Mouse (Mus musculus): ENCODE data around the gene Grk1.

GRCm38 (mm10) chr8:13403517-13403916, 1.4 kb upstream of the Grk1 start:
- TF ChIP-seq POLR2A (IDR thresholded peaks at IDR 0.05; ENCODE audit: control insufficient read depth in 1 of 2, insufficient read depth in 1 of 2, low read depth in 1 of 2, low read length in 2 of 2, poor library complexity in 1 of 2) (no peak), KAT2A (conservative IDR thresholded peaks at IDR 0.05; ENCODE audit: low read depth, low read length) (no peak), CTCF (IDR thresholded peaks at IDR 0.05 in 2 of 3, conservative IDR thresholded peaks at IDR 0.05 in 1 of 3; ENCODE audit: control insufficient read depth in 1 of 3, insufficient read depth in 1 of 3, low read depth in 2 of 3, low read length in 3 of 3, poor library complexity in 1 of 3, severe bottlenecking in 1 of 3) (no peak), MEF2A (IDR thresholded peaks at IDR 0.05; ENCODE audit: extremely low read depth, insufficient replicate concordance, low read depth, low read length, poor library complexity, severe bottlenecking) (no peak), UBTF (IDR thresholded peaks at IDR 0.05; ENCODE audit: borderline replicate concordance, insufficient read depth, low read depth, low read length) (no peak), GATA1 (IDR thresholded peaks at IDR 0.05; ENCODE audit: low read depth, low read length) (no peak), GABPA (IDR thresholded peaks at IDR 0.05; ENCODE audit: low read depth, low read length) (no peak), HCFC1 (IDR thresholded peaks at IDR 0.05; ENCODE audit: low read depth, low read length) (no peak), ZKSCAN1 (IDR thresholded peaks at IDR 0.05; ENCODE audit: low read depth, low read length) (no peak), USF1 (IDR thresholded peaks at IDR 0.05; ENCODE audit: low read depth, low read length) (no peak)
